Comparison of ENCODE assay signal across 23 mouse cellular contexts in the genomic region with DNA sequence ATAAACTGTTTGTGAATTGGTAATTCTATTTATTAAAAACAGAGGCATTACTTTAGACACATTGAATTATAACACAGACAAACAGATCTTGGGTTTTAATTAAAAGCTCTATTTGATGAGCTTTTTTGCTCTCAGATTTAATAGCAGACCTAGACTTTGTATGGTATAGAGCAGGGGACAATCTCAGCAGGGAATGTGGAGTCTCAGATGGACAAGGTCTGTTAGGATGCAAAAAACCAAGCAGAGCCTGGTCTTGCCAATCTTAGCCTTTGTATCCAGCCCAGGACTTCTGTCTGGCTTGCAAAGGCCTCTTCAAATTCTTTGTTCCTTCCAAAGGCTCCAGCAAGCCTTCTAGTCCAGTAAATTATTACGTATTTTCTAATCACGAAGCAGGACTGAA.
"Had no signal": no experiment of that assay in that cellular context is flagged by ENCODE, and none has a peak within 500 bp of the region (broad histone marks: within the 10 kb centered on the region; RNA-seq: fewer than 3 reads in every experiment).

No protein-coding gene starts in this region.

- H3K9me3 ChIP-seq: heart, embryonic 10.5 days; heart, embryonic 13.5 days; heart, embryonic 15.5 days; intestine, embryonic 15.5 days; limb, embryonic 13.5 days; limb, embryonic 15.5 days; liver, embryonic 12.5 days had no signal

- H3K9ac ChIP-seq: heart, embryonic 13.5 days; heart, embryonic 15.5 days; intestine, embryonic 15.5 days; limb, embryonic 13.5 days; limb, embryonic 15.5 days; liver, embryonic 12.5 days; liver, embryonic 14.5 days had no signal

- H3K4me1 ChIP-seq: heart, embryonic 10.5 days; heart, embryonic 13.5 days; heart, embryonic 15.5 days; intestine, embryonic 15.5 days; limb, embryonic 13.5 days; limb, embryonic 15.5 days; liver, embryonic 12.5 days had no signal

- H3K27me3 ChIP-seq: heart, embryonic 13.5 days; heart, embryonic 15.5 days; intestine, embryonic 15.5 days; limb, embryonic 13.5 days; limb, embryonic 15.5 days; liver, embryonic 12.5 days had no signal

- H3K27ac ChIP-seq: gastrocnemius, adult 2 months; heart, embryonic 10.5 days; heart, embryonic 13.5 days; heart, embryonic 15.5 days; intestine, embryonic 15.5 days; limb, embryonic 13.5 days; limb, embryonic 15.5 days; liver, embryonic 12.5 days; liver, embryonic 14.5 days had no signal

- ATAC-seq: inflammation-experienced regulatory T-cells, adult 6 months; intestine, embryonic 15.5 days; intestine, postnatal 0 days; liver, embryonic 12.5 days had no signal

- H3K4me2 ChIP-seq: heart, embryonic 13.5 days; heart, embryonic 15.5 days; intestine, embryonic 15.5 days; limb, embryonic 13.5 days; limb, embryonic 15.5 days; liver, embryonic 12.5 days had no signal

- DNase-seq: gastrocnemius, adult 2 months; gastrocnemius, postnatal 10 days; gastrocnemius, postnatal 25 days; heart, adult 18-20 months; heart, postnatal 14 days; heart, postnatal 36 days; kidney, adult 18-20 months; kidney, adult 8-10 months; kidney, postnatal 10 days; kidney, postnatal 25 days; layer of hippocampus, adult 9-11 months; layer of hippocampus, postnatal 36 days; left cerebral cortex, postnatal 4 days had no signal

- H3K4me3 ChIP-seq: gastrocnemius, adult 2 months; heart, embryonic 10.5 days; heart, embryonic 13.5 days; heart, embryonic 15.5 days; intestine, embryonic 15.5 days; limb, embryonic 13.5 days; limb, embryonic 15.5 days; liver, embryonic 12.5 days had no signal

- H3K36me3 ChIP-seq: heart, embryonic 10.5 days; heart, embryonic 13.5 days; heart, embryonic 15.5 days; intestine, embryonic 15.5 days; limb, embryonic 13.5 days; limb, embryonic 15.5 days; liver, embryonic 12.5 days had no signal
